Mouse (Mus musculus): ENCODE data around the gene Cass4.

- no peak for TF ChIP-seq GATA1 (IDR thresholded peaks at IDR 0.05; ENCODE audit: low read length)
- TF ChIP-seq TAL1 (IDR thresholded peaks at IDR 0.05; ENCODE audit: low read length): no peak
These were observed 2.4 kb downstream of the Cass4 start for GRCm38 (mm10) chr2:172395961-172396360.

Measured in erythroblast, embryonic 14.5 days (primary cell).